Mouse (Mus musculus) CD8-positive naive resting alpha-beta T cell, adult 2 months (primary cell): ENCODE measurements around the gene Rc3h1.
"Not testable (repeated sequence)": the region's sequence is repeated elsewhere in the genome, so short reads cannot be mapped to it uniquely, and the experiment has no call there.

Source experiments
- DNase-seq, 2 experiments: peaks; one replicate each; pipeline ENCODE4 v3.0.0; 2022; ENCODE audit warnings: low read depth in 2 of 2, low spot score in 2 of 2

The Rc3h1 gene

DNA sequence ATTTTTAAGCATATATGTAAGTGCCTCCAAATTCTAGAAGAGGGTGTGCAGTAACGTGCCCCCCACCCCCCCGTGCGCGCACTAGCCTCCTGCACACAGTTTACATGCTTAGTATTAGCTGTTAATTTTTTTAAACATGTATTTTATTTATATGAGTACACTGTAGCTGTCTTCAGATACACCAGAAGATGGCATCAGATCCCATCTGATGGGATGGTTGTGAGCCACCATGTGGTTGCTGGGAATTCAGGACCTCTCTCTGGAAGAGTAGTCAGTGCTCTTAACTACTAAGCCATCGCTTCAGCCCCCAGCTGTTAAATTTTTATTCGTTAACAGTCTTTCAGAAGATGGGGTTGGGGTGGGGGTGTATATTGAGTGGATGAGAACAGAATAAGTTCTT is 29.3 kb downstream of the Rc3h1 start:
- DNase-seq = no peak

DNA sequence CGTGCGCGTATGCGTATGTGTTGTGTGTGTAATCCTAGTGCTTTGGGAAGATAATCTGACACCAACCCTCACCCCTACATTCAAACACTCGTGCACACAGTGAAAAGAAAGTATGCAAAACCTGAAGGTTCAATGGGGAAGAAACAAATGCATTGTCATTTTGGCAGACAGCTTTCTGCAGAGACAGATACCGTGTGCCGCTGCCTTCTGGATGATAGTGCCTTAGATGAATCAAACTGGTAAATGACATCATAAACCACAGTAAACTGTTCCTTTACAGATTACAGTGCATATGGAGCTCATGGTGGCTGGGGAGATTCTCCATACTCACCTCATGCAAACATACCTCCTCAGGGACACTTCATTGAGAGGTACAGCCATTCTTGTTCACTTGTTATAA is 57.0 kb downstream of the Rc3h1 start:
- DNase-seq = no peak

DNA sequence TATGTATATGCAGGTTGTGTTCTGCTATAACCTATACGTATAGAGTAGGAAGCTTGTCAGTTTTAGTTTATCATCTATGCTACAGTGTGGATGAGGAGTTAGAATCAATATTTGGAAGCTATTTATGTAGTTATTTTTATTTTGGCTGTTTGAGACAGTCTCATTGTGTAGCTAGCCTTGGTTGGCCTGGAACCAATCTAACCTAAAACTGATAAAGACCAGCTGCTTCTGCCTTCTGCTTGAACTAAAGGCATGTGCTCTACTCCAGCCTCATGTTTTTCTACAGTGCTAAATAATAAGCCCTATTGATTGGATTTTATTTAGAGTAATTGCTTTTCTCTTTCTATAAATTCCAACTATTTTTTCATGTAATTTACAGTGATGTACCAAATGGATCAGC is 61.0 kb downstream of the Rc3h1 start:
- no peak for DNase-seq

DNA sequence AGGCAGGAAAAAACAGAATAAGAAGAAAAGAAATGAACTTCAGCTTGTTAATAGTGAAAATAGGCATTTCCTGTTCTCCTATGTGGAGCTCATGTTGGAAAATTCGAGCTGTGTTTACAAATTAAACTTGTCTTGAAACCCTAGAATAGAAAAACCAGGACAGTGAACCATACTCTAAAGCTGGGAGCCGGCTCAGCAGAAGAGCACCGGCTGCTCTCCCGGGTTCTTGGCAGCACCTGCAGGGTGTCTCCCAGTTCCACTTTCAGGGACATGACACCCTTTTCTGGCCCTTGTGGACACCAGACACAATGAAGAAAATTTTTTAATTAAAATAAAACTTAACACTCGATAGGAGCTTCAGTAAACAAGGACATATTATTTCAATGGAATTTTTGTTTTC is 62.4 kb downstream of the Rc3h1 start:
- DNase-seq = no peak

DNA sequence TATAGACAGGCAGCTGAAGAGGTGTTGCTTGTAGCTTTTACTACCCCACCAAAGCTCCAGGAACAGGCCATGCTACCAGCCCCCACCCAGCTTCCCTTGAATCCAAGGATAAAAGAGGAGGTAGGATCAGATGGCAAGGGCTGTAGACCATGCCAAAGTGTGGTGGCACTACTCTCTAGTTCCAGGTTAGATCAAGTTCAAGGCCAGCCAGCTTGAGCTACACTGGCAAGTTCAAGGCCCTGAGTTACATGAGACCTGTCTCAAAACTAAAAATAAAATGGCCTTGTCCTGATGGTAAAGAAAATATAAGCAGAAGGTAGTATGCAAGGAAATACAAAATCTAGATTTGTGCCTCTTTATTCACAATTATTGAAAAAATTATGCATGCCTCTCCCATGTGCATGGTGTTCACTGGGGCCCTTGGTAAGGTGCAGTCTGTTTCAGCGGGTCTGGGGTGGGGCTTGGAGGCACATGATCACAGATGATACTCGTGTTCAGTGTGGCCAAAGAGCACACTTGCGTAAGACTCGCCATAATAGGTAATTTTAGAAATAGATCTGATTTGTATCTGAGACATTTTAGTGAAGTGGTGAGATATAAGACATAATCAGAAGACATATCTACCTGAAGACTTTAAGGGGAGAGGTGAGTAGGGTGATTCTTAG is 72.0 kb downstream of the Rc3h1 start, which contains the start of gene Serpinc1:
Serpinc1 (plus strand) TSS at position 515 of the 665 bp plus-strand sequence.
- no peak for DNase-seq

DNA sequence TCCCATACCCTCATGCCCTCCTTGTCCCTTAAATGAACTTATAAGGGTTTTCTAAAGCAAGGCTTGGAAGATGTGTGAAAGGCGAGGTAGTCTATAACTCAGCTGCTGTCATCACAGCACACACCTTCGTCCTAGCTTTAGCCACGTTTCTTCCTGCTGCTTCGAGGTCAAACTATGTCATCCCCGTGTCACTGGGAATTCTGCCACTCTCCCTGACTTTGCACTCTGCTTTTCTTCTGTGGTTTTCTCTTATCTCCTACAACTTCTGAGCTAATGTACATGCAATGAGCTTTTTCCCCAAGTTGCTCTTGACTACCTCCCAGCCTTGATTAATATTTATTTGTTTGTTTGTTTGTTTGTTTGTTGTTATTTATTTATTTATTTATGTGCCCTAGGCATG is 73.8 kb downstream of the Rc3h1 start:
- no peak for DNase-seq

DNA sequence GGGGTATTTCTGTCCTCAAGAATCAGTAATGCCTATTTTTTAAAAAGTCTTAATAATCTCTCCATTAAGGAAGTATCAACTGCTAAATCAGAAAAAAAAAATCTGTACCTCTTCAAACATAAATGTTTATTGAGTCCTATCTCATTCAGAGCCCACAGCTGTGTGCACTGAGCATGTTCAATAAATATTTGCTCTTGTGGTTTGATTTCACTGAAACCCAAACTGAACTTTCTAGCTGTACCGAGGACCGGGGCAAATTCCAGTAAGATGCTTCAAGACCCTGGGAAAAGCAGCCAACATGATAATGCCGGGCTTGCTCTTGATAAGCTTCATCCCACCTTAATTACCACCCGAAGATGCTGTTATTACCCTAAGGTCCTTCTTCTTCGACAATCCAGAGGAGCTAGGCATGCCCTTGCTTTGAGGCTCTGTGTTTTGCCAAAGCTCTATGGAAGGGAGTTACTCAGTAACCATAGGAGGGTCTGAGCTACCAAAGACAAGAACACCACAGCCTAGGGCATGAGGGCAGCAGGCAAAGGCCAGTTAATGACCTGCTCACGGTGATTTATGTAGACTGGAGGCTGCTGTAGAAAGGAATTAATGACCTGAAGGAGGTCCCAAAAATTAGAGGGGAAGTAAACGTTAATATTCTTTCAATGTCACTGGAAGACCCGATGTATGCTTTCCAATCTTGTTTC is 74.5 kb downstream of the Rc3h1 start:
- DNase-seq = no peak

DNA sequence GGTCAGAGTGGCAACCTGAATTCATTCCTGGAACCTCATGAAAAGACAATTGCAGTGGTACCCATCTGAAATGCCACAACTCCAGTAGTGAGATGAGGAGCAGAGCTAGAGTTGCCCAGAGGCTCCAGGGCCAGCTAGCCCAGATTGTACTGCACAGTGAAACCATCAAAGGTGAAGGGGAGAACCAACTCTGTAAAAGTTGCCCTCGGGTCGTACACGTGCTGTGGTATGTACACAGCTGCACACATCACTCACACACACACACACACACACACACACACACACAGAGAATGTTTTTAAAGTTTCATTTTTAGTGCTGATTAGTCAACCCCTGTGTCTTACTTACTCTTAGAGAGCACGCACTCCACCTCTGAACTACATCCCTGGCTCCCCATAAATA is 75.1 kb downstream of the Rc3h1 start:
- DNase-seq = no peak

DNA sequence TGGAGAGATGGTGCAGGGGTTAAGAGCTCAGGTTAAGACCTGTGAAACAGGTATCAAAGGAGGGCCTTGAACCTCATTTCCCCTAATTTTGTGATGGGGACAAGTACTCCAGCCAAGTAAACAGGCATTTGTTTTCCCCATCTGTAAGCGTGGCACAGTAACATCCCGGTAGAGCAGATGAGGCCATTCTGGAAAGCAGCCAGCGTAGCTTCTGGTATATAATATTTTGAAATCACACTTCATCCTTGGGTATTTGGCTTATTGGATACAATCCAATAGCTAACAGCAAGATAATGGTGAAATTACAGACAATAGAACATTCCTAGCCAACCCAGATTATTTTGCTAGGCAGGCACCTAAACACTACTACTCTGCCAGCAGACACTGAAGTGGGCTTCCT is 76.7 kb downstream of the Rc3h1 start:
- DNase-seq = no peak

DNA sequence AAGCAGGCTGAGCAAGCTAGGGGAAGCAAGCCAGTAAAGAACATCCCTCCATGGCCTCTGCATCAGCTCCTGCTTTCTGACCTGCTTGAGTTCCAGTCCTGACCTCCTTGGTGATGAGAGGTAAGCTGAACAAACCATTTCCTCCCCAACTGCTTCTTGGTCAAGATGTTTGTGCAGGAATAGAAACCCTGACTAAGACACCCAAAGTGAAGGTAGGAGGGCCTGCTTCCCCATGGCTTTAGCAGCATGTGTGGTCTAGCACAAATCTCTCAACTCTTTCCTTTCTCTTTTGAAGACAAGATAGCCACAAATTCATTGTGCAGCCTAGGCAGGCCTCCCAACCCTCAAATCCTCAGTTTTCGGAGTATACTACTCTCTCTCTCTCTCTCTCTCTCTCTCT is 78.5 kb downstream of the Rc3h1 start:
- DNase-seq = not testable (repeated sequence)

DNA sequence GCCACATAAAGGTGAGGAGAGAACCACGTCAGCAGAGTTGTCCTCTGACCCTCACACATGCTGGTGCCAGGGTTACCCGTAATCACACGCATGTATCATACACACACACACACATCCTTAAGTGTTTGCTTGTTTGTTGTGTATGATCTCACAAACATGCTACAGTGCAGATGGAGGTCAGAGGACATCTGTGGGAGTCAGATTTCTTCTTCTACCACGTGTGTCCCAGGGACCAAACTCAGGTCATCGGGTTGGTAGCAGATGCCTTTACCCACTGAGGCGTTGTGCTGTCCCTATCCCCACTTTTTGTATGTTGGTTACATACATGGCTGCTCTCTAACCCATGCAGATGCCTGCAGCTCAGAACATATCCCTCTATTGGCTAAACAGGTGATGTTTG is 79.3 kb downstream of the Rc3h1 start:
- no peak for DNase-seq

DNA sequence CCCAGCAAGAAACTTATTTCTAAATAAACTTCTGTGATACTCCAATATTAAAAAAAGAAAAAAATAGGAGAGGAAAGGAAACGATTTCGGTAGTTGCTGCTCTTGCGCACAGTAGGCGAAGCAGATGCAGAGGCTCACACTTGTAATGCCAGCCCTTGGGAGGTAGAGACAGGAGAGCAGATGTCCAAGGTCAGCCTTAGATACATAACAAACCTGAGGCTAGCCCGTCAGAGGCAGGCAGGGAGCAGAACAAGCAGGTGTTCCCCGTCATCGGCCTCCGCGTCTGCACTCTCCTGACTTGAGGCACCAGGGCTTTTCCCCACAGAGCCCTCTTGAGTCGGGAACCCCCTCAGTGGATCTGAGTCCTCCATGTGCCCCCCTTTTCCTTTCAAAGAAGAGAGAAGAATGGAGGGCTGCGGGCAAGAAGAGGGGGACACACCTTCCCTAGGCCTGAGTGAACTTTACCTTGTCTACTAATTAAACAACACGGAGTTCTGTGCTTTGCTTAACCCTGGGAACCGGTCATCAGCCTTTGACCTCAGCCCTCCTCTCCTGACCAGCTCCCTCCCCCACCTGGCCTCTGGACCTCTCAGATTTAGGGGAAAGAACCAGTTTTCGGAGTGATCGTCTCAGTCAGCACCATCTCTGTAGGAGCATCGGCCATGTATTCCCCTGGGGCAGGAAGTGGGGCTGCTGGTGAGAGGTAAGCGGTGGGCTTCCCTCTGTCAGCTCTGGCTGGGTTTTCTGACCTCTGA is 80.8 kb downstream of the Rc3h1 start:
- no peak for DNase-seq

DNA sequence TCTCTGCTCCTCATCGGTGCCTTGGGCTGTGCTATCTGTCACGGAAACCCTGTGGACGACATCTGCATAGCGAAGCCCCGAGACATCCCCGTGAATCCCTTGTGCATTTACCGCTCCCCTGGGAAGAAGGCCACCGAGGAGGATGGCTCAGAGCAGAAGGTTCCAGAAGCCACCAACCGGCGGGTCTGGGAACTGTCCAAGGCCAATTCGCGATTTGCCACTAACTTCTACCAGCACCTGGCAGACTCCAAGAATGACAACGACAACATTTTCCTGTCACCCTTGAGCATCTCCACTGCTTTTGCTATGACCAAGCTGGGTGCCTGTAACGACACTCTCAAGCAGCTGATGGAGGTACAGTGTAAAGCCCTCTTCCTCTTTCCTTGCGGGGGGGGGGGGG is 83.2 kb downstream of the Rc3h1 start:
- DNase-seq = no peak

DNA sequence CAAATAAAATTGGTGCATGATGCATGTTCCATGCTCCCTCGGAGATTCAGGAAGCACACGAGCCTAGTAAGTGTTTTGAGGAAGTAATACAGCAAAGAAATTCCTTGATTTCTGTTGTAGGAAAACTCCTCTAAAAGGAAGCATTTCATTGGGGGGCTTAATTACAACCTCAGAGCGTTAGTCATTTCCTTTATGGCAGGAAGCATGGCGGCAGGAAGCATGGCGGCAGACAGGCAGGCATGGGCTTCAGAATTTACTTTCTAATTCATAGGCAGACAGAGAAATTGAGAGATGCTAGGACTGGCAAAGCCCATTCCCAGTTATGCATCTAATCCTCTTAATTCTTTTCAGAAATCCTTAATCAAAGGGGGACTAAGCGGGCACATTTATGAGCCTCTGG is 87.6 kb downstream of the Rc3h1 start:
- no peak for DNase-seq

DNA sequence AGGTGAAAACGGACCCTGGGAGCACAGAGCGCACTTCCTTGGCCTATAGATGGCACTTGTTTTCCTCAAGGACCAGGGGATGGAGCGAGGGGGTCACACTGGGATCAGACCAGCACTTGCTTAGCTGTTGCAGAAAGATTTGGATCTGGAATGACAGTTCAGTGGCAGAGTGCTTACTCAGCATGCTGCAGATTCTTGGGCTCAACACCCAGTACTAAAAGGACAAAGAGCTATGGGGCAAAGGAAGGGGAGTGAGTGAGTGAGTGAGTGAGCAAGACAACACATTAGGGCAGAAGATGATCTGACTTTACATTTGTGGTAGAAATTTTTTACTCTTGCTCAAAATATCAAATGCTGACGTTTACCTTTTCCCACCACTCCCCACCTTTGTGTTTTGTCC is 98.7 kb downstream of the Rc3h1 start:
- no peak for DNase-seq

DNA sequence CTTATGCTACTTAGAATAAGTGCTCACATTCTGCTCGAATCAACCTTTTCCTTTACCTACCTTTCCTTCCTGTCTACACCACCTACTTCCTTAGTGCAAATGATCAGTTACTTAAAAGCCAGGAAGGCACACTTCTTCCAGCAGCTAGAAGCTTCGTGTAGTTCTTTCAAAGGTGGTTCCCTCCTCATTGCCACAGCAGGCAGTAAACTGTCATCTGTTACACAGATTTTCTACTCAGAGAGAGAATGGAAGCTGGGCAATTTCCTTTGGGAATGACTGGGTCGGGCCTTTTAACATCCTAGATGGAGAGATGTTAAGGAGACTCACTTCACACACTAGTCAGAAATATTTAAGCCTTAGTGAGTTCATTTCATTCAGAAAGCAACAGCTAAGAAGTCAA is 99.3 kb downstream of the Rc3h1 start:
- no peak for DNase-seq

DNA sequence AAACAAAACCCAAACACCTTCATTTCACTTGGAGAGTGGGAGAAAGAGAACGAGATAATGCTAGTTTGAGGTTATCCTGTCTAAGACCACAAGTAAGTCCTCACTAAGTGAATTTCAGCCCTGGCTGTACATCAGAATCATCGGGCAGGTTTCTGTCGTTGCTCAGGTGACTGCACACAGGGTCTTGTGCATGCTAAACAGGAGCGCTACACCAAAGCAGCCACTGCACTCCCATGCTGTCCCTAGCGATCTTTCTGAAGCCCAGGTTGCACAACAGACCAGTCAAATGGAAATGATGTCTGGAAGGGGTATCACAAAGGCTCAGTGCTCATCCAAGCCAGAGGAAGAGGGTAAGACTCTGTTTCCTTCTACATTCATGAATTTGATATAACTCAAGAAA is 100.3 kb downstream of the Rc3h1 start:
- no peak for DNase-seq

DNA sequence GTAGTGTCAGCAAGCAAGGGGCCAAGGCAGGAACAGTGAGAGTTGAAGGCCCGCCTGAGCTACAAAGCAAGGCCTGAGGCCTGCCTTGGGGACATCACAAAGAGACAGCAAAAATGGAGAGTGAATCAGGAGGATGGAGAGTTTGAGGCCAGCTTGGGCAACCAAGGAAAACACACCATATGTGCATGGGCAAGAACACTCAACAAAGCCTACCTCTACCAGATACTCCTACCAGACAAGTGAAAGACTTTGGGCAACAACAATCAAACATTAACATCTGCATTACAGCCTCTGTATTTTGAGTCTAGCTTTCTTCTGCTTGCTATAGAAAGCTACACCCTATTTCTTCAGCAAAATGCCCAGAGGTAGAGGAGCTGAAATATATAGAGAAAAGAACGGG is 101.8 kb downstream of the Rc3h1 start:
- no peak for DNase-seq

DNA sequence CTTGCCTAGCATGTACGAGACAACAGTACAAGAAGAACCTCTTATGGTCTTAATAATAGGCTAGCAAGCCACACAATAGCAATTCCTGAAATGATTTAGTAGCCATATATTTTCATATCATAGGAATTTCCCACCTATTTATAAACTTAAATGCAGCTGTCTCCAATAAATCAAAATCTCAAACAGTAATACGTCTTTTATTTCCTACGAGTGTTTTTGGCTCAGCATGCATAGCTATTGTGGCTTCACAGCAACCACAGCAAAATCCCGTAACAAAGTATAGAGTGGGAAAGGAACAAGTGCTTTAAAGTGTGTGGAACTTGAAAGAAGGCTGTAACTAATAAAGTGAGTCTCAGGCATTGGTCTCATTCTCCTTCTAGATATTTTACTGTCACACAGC is 104.2 kb downstream of the Rc3h1 start:
- no peak for DNase-seq

DNA sequence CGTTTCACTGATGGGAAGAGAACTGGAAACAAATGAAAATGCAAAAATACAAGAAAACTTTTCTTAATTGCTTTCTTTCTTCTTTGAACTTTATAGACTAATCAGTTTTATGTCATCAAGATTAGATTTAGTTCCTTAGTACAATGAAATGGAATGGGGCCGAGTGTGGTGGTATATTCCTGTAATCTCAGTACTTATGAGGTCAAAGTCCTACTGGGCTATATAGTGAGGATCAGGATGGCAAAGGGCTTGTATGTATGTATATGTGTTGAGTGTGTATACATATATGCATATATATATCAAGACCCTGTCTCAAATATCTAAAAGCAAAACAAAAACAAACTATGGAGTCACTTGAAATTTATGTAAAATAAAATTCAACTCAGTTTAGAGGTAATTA is 110.2 kb downstream of the Rc3h1 start:
- DNase-seq = no peak

DNA sequence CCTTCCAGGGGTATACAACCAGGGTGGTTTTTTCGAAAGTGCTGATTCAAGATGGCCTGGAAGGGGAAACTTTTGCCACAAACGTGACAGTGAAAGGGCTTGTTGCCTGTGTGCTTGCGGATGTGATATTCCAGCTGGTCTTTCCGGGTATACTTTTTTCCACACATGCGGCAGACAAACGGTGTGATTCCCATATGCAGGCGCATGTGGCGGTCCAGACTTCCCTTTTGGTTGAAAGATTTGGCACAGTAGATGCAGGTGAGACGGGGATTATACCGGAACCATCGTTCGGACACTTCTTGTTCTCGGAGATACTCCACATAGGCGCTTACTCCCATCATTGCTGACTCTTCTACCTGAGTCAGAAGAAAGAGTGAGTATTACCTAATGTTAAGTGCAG is 113.8 kb downstream of the Rc3h1 start:
- DNase-seq = no peak
